ENCODE assay signal across 8 mouse cellular contexts in the genomic region with DNA sequence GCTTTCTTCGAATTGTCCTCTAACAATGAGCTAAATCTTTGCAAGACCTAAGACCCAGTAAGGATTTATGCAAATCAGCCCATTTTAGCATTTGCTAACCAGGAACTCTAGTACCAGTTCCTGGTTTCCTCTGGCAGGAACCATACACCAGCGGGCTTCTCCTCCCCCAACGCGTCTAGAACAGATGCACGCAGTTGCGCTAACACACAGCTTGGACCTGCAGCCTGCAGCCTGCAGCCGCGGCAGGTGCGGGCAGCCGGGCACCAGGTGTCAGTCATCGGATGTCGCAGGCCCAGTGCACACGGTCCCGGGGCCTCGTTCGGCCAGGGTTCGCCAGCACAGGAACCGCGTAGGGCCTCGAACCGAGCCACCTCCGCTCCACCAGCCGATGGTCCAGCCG. TPM values are rescaled to one million over a fixed set of nuclear protein-coding genes. Genes with fewer than 3 reads are reported as not detected.
DNase-seq lines count a peak whose midpoint lies in the region; ATAC-seq and TF ChIP-seq lines count a peak whose summit lies in the region.

No protein-coding gene starts in this region.

- WGBS in hindbrain, postnatal 0 days = under 1% methylated on average over 24 of the region's 24 CpGs
- WGBS in lung, postnatal 0 days = 6% methylated on average over 24 of the region's 24 CpGs

- H3K27me3 ChIP-seq in hindbrain, postnatal 0 days (ENCODE audit: insufficient read depth, low read length) = no peaks in the 10 kb centered on the region
- no peaks in the 10 kb centered on the region for H3K27me3 ChIP-seq in lung, postnatal 0 days (replicated peaks; ENCODE audit: insufficient read depth, low read length)

- peak overlapping the region; percentile 93 for H3K9ac ChIP-seq in hindbrain, postnatal 0 days (replicated peaks; ENCODE audit: low read length)
- H3K9ac ChIP-seq in lung, postnatal 0 days (replicated peaks; ENCODE audit: low read depth) = peak overlapping the region; percentile 90

- peak overlapping the region; percentile 96 for H3K4me3 ChIP-seq in hindbrain, postnatal 0 days (ENCODE audit: low read length)
- H3K4me3 ChIP-seq in lung, postnatal 0 days (ENCODE audit: low read depth, low read length) = peak overlapping the region; percentile 86

- H3K4me2 ChIP-seq in hindbrain, postnatal 0 days (ENCODE audit: low read depth, low read length) = peak overlapping the region; percentile 74
- peak overlapping the region; percentile 91 for H3K4me2 ChIP-seq in lung, postnatal 0 days (replicated peaks; ENCODE audit: low read depth, low read length)

- TF ChIP-seq CTCF in hindbrain, postnatal 0 days (IDR thresholded peaks at IDR 0.05; ENCODE audit: low read depth) = no peak
- peak; percentile 3; the same call in 1 of the 2 replicates for TF ChIP-seq CTCF in lung, postnatal 0 days (IDR thresholded peaks at IDR 0.05)

- TF ChIP-seq EP300 in lung, postnatal 0 days (IDR thresholded peaks at IDR 0.05) = no peak

- peaks cover 17% of the 10 kb centered on the region; the same call in 1 of the 2 replicates for H3K4me1 ChIP-seq in hindbrain, postnatal 0 days (ENCODE audit: insufficient read depth, low read length)
- H3K4me1 ChIP-seq in lung, postnatal 0 days (ENCODE audit: insufficient read depth, low read depth, low read length) = peaks cover 21% of the 10 kb centered on the region; the same call in 1 of the 2 replicates

- ATAC-seq in frontal cortex, adult (ENCODE audit: low TSS enrichment) = peak; percentile 55
- ATAC-seq in common myeloid progenitor, adult 5-6 weeks (replicated peaks; ENCODE audit: low read depth, poor library complexity, severe bottlenecking) = peak; percentile 22; the same call in 1 of the 2 replicates
- peak; percentile 78 for ATAC-seq in hindbrain, postnatal 0 days
- peak; percentile 8 for ATAC-seq in lung, postnatal 0 days

- peak overlapping the region; percentile 97 for H3K27ac ChIP-seq in hindbrain, postnatal 0 days
- H3K27ac ChIP-seq in lung, postnatal 0 days (ENCODE audit: low read length) = peak overlapping the region; percentile 99

- H3K36me3 ChIP-seq in hindbrain, postnatal 0 days (ENCODE audit: insufficient read depth, low read length) = no peaks in the 10 kb centered on the region
- H3K36me3 ChIP-seq in lung, postnatal 0 days (ENCODE audit: insufficient read depth, low read length) = peaks cover 4% of the 10 kb centered on the region; the same call in 1 of the 2 replicates

- no peaks in the 10 kb centered on the region for H3K9me3 ChIP-seq in hindbrain, postnatal 0 days (ENCODE audit: low read length)
- no peaks in the 10 kb centered on the region for H3K9me3 ChIP-seq in lung, postnatal 0 days (ENCODE audit: low read length)

- no peak for DNase-seq in frontal cortex, postnatal 10 days (ENCODE audit: low spot score in 2 of 2)
- DNase-seq in 416B (ENCODE audit: low read depth) = peak; percentile 72
- peak; percentile 59 for DNase-seq in hindbrain, postnatal 0 days (ENCODE audit: low spot score)
- DNase-seq in lung, postnatal 0 days (ENCODE audit: low spot score) = peak; percentile 68
- peak; percentile 29 to 34 for DNase-seq in spleen, postnatal 14 days (ENCODE audit: low spot score in 2 of 2)
- DNase-seq in layer of hippocampus, postnatal 10 days (ENCODE audit: low spot score in 2 of 2) = no peak

RNA-seq across cellular contexts. Expression of gene Myom1, which starts 12.4 kb away (rescaled TPM):
- total RNA-seq in common myeloid progenitor, adult 5-6 weeks (2017) = 6.3 and 14.1 TPM in 2 replicates
- 1.7 and 3.7 TPM in 2 replicates for total RNA-seq in hindbrain, postnatal 0 days (2014; rRNA removed)
- 0.82 and 0.90 TPM in 2 replicates for polyA plus RNA-seq in hindbrain, postnatal 0 days (2015; fragmentation: Nextera tagmentation; extraction: Ambion mirVana)
- polyA plus RNA-seq in lung, postnatal 0 days (2015; fragmentation: Nextera tagmentation; extraction: Ambion mirVana) = 9.2 and 12.7 TPM in 2 replicates
- 1 to 10 TPM; 5.0 to 6.0 TPM for total RNA-seq in layer of hippocampus, postnatal 10 days (2021)

RNA-seq across cellular contexts. Expression of gene Myl12a, which starts 12.7 kb away (rescaled TPM):
- 111 and 131 TPM in 2 replicates for total RNA-seq in common myeloid progenitor, adult 5-6 weeks (2017)
- 30.9 and 36.5 TPM in 2 replicates for total RNA-seq in hindbrain, postnatal 0 days (2014; rRNA removed)
- polyA plus RNA-seq in hindbrain, postnatal 0 days (2015; fragmentation: Nextera tagmentation; extraction: Ambion mirVana) = 101 and 107 TPM in 2 replicates
- polyA plus RNA-seq in lung, postnatal 0 days (2015; fragmentation: Nextera tagmentation; extraction: Ambion mirVana) = 1,283 and 1,300 TPM in 2 replicates
- total RNA-seq in layer of hippocampus, postnatal 10 days (2021) = 10 to 100 TPM; 53.4 to 54.1 TPM

Comparison
In these comparisons a context has a peak if more than half of its experiments do, and no peak if none do; other contexts are left out.
1. ATAC-seq: peak in every context shown above with its lines; median percentile 78 in hindbrain, postnatal 0 days; 55 in frontal cortex, adult; 22 in common myeloid progenitor, adult 5-6 weeks; 8 in lung, postnatal 0 days.
2. DNase-seq: peak in 416B (single experiment), hindbrain, postnatal 0 days (single experiment), lung, postnatal 0 days (single experiment) and spleen, postnatal 14 days (2 of 2); none in frontal cortex, postnatal 10 days (0 of 2) and layer of hippocampus, postnatal 10 days (0 of 2).